Mouse (Mus musculus): ENCODE measurements around the gene Foxl1. TPM values are rescaled to one million over a fixed set of nuclear protein-coding genes. Genes with fewer than 3 reads are reported as not detected.

Gene Foxl1
- total RNA-seq, 2 experiments from 2014 or later = not detected

GRCm38 (mm10) chr8:121119635-121120455 lies 7.9 kb upstream of the Foxl1 start:
- no peak for DNase-seq
- TF ChIP-seq CTCF (IDR thresholded peaks at IDR 0.05) = no peak
- H3K27ac ChIP-seq = no peak overlapping the region
- intact Hi-C loops (cut with DNase I) = loop anchor here (5.0 kb wide), 1 partner anchor 97 kb away; no protein-coding TSS in a partner anchor
- no peak overlapping the region for H3K4me3 ChIP-seq

- no peak for DNase-seq
- no peak overlapping the region for H3K27ac ChIP-seq
- intact Hi-C loops (cut with DNase I) = no loop called here
- no peak for TF ChIP-seq CTCF (IDR thresholded peaks at IDR 0.05)
- H3K4me3 ChIP-seq = no peak overlapping the region
Observed at GRCm38 (mm10) chr8:121120456-121121419, 7.0 kb upstream of the Foxl1 start.

- Histone ChIP-seq H3K27ac (no peak overlapping the region), H3K4me3 (no peak overlapping the region)
- TF ChIP-seq CTCF (IDR thresholded peaks at IDR 0.05) = no peak
- no peak for DNase-seq
- intact Hi-C loops (cut with DNase I) = no loop called here
Observed at GRCm38 (mm10) chr8:121121704-121122103, 6.0 kb upstream of the Foxl1 start.

GRCm38 (mm10) chr8:121122368-121122767 lies 5.4 kb upstream of the Foxl1 start:
- intact Hi-C loops (cut with DNase I) = no loop called here
- no peak overlapping the region for H3K27ac ChIP-seq
- DNase-seq = no peak
- H3K4me3 ChIP-seq = no peak overlapping the region
- TF ChIP-seq CTCF (IDR thresholded peaks at IDR 0.05) = no peak

GRCm38 (mm10) chr8:121123113-121123512 lies 4.6 kb upstream of the Foxl1 start:
- no peak for DNase-seq
- intact Hi-C loops (cut with DNase I) = no loop called here
- TF ChIP-seq CTCF (IDR thresholded peaks at IDR 0.05) = no peak
- H3K4me3 ChIP-seq = no peak overlapping the region
- no peak overlapping the region for H3K27ac ChIP-seq

- Histone ChIP-seq H3K4me3 (no peak overlapping the region), H3K27ac (no peak overlapping the region)
- intact Hi-C loops (cut with DNase I) = no loop called here
Observed at GRCm38 (mm10) chr8:121124547-121125239, 3.0 kb upstream of the Foxl1 start.

GRCm38 (mm10) chr8:121125311-121125876 lies 2.3 kb upstream of the Foxl1 start:
- H3K4me3 ChIP-seq = peak overlapping the region; percentile 64
- DNase-seq = peak; percentile 65
- intact Hi-C loops (cut with DNase I) = no loop called here
- peak; percentile 48 for TF ChIP-seq CTCF (IDR thresholded peaks at IDR 0.05)
- peak overlapping the region; percentile 58 for H3K27ac ChIP-seq

More at GRCm38 (mm10) chr8:121124547-121125239, 3.0 kb upstream of the Foxl1 start:
- no peak for TF ChIP-seq CTCF (IDR thresholded peaks at IDR 0.05)
- no peak for DNase-seq

- Histone ChIP-seq H3K4me3 (no peak overlapping the region), H3K27ac (no peak overlapping the region)
- no peak for DNase-seq
- no peak for TF ChIP-seq CTCF (IDR thresholded peaks at IDR 0.05)
- intact Hi-C loops (cut with DNase I) = no loop called here
Observed at GRCm38 (mm10) chr8:121126191-121126590, 1.5 kb upstream of the Foxl1 start.

GRCm38 (mm10) chr8:121126694-121127093 lies 1.0 kb upstream of the Foxl1 start:
- no peak overlapping the region for H3K4me3 ChIP-seq
- TF ChIP-seq CTCF (IDR thresholded peaks at IDR 0.05) = no peak
- no peak overlapping the region for H3K27ac ChIP-seq
- intact Hi-C loops (cut with DNase I) = no loop called here
- DNase-seq = no peak

GRCm38 (mm10) chr8:121127291-121127701 lies 444 bp upstream of the Foxl1 start:
- intact Hi-C loops (cut with DNase I) = no loop called here
- Histone ChIP-seq H3K27ac (no peak overlapping the region), H3K4me3 (no peak overlapping the region)
- no peak for DNase-seq
- no peak for TF ChIP-seq CTCF (IDR thresholded peaks at IDR 0.05)

- DNase-seq = no peak
- TF ChIP-seq CTCF (IDR thresholded peaks at IDR 0.05) = no peak
- Histone ChIP-seq H3K27ac (no peak overlapping the region), H3K4me3 (peak overlapping the region; percentile 11; the same call in 1 of the 2 replicates)
- intact Hi-C loops (cut with DNase I) = no loop called here
Observed at GRCm38 (mm10) chr8:121128531-121129264, 958 bp downstream of the Foxl1 start.

Measured in gastrocnemius, adult 2 months (tissue).